Mouse (Mus musculus): ENCODE measurements around the gene Chrnd. TPM values are rescaled to one million over a fixed set of nuclear protein-coding genes. Genes with fewer than 3 reads are reported as not detected.

The Chrnd gene
- polyA plus RNA-seq, 1 experiment from 2014 or later: 0.17 TPM

DNA sequence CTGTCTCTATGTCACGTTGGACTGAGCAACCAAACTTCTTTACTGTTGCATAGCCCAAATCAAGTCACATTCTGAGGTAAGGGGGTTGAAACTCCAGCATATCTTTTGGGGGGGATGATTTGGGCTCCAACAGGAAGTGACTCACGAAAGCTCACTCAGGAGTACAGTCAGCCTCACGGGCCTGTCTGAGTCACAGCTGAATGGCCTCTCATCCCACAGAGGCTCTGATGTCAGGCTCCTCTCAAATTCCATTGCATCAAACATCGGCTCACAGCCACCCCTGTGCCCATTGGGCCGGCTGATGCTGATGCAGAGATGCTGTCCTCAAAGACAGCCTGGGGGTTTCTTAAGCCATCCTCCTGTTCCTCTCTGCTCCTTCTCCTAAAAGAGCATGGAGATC, 9.5 kb upstream of the Chrnd start:
- no peak for DNase-seq (ENCODE audit: low spot score)
- ATAC-seq (replicated peaks; ENCODE audit: low FRiP score, low read depth): no peak
- Histone ChIP-seq H3K4me2 (ENCODE audit: low read length) (no peak overlapping the region), H3K4me1 (replicated peaks; ENCODE audit: insufficient read depth, low read length) (no peaks in the 10 kb centered on the region), H3K9me3 (replicated peaks; ENCODE audit: low read length) (no peaks in the 10 kb centered on the region), H3K4me3 (replicated peaks; ENCODE audit: low read depth, low read length) (no peak overlapping the region), H3K27ac (no peak overlapping the region), H3K27me3 (ENCODE audit: insufficient read depth, low read length) (peaks cover 21% of the 10 kb centered on the region; the same call in 1 of the 2 replicates), H3K36me3 (ENCODE audit: insufficient read depth, low read length) (no peaks in the 10 kb centered on the region), H3K9ac (ENCODE audit: low read depth, low read length) (no peak overlapping the region)
- 17% methylated on average over 5 of the region's 5 CpGs for WGBS
- TF ChIP-seq CTCF (IDR thresholded peaks at IDR 0.05; ENCODE audit: low read depth): no peak

GRCm38 (mm10) chr1:87183013-87183412, 7.4 kb upstream of the Chrnd start, which contains the start of gene Prss56:
TSS of gene Prss56 (plus strand) at chr1:87183313.
- Histone ChIP-seq H3K4me2 (ENCODE audit: low read length) (no peak within 1 kb of the TSS), H3K27ac (no peak within 1 kb of the TSS), H3K4me3 (replicated peaks; ENCODE audit: low read depth, low read length) (no peak within 1 kb of the TSS), H3K9me3 (replicated peaks; ENCODE audit: low read length) (no peaks in the 10 kb centered on the region), H3K9ac (ENCODE audit: low read depth, low read length) (no peak within 1 kb of the TSS), H3K27me3 (ENCODE audit: insufficient read depth, low read length) (peaks cover 30% of the 10 kb centered on the region), H3K36me3 (ENCODE audit: insufficient read depth, low read length) (no peaks in the 10 kb centered on the region), H3K4me1 (replicated peaks; ENCODE audit: insufficient read depth, low read length) (no peaks in the 10 kb centered on the region)
- TF ChIP-seq CTCF (IDR thresholded peaks at IDR 0.05; ENCODE audit: low read depth): no peak
- DNase-seq (ENCODE audit: low spot score) (no peak), ATAC-seq (replicated peaks; ENCODE audit: low FRiP score, low read depth) (no peak)
- 26% methylated on average over 9 of the region's 9 CpGs for WGBS

DNA sequence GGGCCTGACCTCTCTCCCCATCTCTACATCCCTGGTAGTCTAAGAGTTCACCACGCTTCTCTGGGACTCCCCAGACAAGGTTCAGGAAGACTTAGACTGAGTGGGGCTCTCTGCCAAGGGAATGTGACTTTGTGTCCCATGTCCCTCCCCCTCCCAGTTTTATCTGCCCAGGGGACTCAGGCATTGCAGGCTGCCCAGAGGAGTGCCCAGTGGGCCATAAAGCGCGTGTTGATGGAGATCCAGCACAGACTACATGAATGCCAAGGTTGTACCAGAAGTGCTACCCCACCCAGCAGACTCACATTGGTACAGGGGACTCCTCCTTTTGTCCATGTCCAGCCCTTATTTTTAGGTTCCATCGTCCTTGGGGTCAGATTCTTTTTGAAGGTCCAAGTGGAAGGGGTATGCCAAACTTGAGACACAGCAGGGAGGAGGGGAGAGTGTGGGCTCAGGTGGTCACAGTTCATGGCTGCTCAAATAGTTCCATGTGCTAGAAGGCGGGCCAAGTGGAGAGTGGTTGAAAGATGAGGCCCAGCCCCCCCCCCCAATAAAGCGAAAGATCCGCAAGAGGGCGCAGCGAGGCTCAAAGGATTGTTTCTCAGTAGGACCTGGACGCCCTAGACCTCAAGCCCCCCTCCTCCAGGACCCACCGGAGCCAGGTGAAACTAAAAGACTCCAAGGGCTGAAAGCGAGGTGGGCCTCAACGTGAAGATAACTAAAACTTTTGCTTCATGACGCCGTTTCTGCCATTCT, 6.2 kb upstream of the Chrnd start:
- TF ChIP-seq CTCF (IDR thresholded peaks at IDR 0.05; ENCODE audit: low read depth): 0 out of 2 replicates have a peak, but pooled peaks have one; percentile 22
- DNase-seq (ENCODE audit: low spot score) (no peak), ATAC-seq (replicated peaks; ENCODE audit: low FRiP score, low read depth) (no peak)
- Histone ChIP-seq H3K9ac (ENCODE audit: low read depth, low read length) (no peak overlapping the region), H3K4me2 (ENCODE audit: low read length) (peak overlapping the region; percentile 27; the same call in 1 of the 2 replicates), H3K36me3 (ENCODE audit: insufficient read depth, low read length) (no peaks in the 10 kb centered on the region), H3K9me3 (replicated peaks; ENCODE audit: low read length) (no peaks in the 10 kb centered on the region), H3K4me1 (replicated peaks; ENCODE audit: insufficient read depth, low read length) (no peaks in the 10 kb centered on the region), H3K27ac (no peak overlapping the region), H3K27me3 (ENCODE audit: insufficient read depth, low read length) (peaks cover 30% of the 10 kb centered on the region), H3K4me3 (replicated peaks; ENCODE audit: low read depth, low read length) (no peak overlapping the region)
- 28% methylated on average over 15 of the region's 15 CpGs for WGBS

- H3K9me3 ChIP-seq (replicated peaks; ENCODE audit: low read length): no peaks in the 10 kb centered on the region
- no peak overlapping the region for H3K4me3 ChIP-seq (replicated peaks; ENCODE audit: low read depth, low read length)
- H3K36me3 ChIP-seq (ENCODE audit: insufficient read depth, low read length): no peaks in the 10 kb centered on the region
- peak; percentile 72 for TF ChIP-seq CTCF (IDR thresholded peaks at IDR 0.05; ENCODE audit: low read depth)
- peaks cover 30% of the 10 kb centered on the region for H3K27me3 ChIP-seq (ENCODE audit: insufficient read depth, low read length)
- H3K4me1 ChIP-seq (replicated peaks; ENCODE audit: insufficient read depth, low read length): no peaks in the 10 kb centered on the region
- peak; percentile 64 for DNase-seq (ENCODE audit: low spot score)
- no peak overlapping the region for H3K9ac ChIP-seq (ENCODE audit: low read depth, low read length)
- no peak overlapping the region for H3K27ac ChIP-seq
- 6% methylated on average over 20 of the region's 20 CpGs for WGBS
- H3K4me2 ChIP-seq (ENCODE audit: low read length): peak overlapping the region; percentile 27; the same call in 1 of the 2 replicates
- ATAC-seq (replicated peaks; ENCODE audit: low FRiP score, low read depth): peak; percentile 45; the same call in 1 of the 2 replicates
These were observed 5.7 kb upstream of the Chrnd start for GRCm38 (mm10) chr1:87184751-87185139.

DNA sequence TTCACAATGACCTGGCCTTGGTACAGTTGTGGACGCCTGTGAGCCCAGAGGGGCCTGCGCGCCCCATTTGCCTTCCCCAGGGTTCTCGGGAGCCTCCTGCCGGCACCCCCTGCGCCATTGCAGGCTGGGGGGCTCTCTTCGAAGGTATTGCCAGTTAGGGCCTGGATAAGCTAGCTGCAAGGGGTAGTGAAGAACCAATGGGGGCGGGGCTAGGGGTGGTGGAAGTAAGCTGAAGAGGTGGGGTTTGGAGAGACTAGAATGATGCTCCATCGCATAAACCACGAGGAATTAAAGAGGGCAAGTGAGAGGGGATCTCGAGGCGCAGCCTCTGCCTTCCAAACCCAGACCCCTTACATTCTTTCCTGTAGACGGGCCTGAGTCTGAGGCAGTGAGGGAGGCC, 4.9 kb upstream of the Chrnd start:
- no peaks in the 10 kb centered on the region for H3K4me1 ChIP-seq (replicated peaks; ENCODE audit: insufficient read depth, low read length)
- H3K36me3 ChIP-seq (ENCODE audit: insufficient read depth, low read length): no peaks in the 10 kb centered on the region
- no peak overlapping the region for H3K4me3 ChIP-seq (replicated peaks; ENCODE audit: low read depth, low read length)
- ATAC-seq (replicated peaks; ENCODE audit: low FRiP score, low read depth) (no peak), DNase-seq (ENCODE audit: low spot score) (no peak)
- H3K27ac ChIP-seq: no peak overlapping the region
- 15% methylated on average over 13 of the region's 13 CpGs for WGBS
- no peaks in the 10 kb centered on the region for H3K9me3 ChIP-seq (replicated peaks; ENCODE audit: low read length)
- H3K9ac ChIP-seq (ENCODE audit: low read depth, low read length): no peak overlapping the region
- TF ChIP-seq CTCF (IDR thresholded peaks at IDR 0.05; ENCODE audit: low read depth): no peak; the same call in 1 of the 2 replicates
- no peak overlapping the region for H3K4me2 ChIP-seq (ENCODE audit: low read length)
- H3K27me3 ChIP-seq (ENCODE audit: insufficient read depth, low read length): peaks cover 30% of the 10 kb centered on the region

GRCm38 (mm10) chr1:87186261-87187036, 4.0 kb upstream of the Chrnd start:
- H3K27me3 ChIP-seq (ENCODE audit: insufficient read depth, low read length): peaks cover 30% of the 10 kb centered on the region
- no peaks in the 10 kb centered on the region for H3K9me3 ChIP-seq (replicated peaks; ENCODE audit: low read length)
- H3K36me3 ChIP-seq (ENCODE audit: insufficient read depth, low read length): no peaks in the 10 kb centered on the region
- no peak overlapping the region for H3K27ac ChIP-seq
- peak overlapping the region; percentile 39 for H3K4me3 ChIP-seq (replicated peaks; ENCODE audit: low read depth, low read length)
- peak overlapping the region; percentile 91 for H3K4me2 ChIP-seq (ENCODE audit: low read length)
- peak; percentile 18; the same call in 1 of the 2 replicates for ATAC-seq (replicated peaks; ENCODE audit: low FRiP score, low read depth)
- no peaks in the 10 kb centered on the region for H3K4me1 ChIP-seq (replicated peaks; ENCODE audit: insufficient read depth, low read length)
- H3K9ac ChIP-seq (ENCODE audit: low read depth, low read length): peak overlapping the region; percentile 36
- 2% methylated on average over 53 of the region's 54 CpGs for WGBS
- no peak for DNase-seq (ENCODE audit: low spot score)
- no peak for TF ChIP-seq CTCF (IDR thresholded peaks at IDR 0.05; ENCODE audit: low read depth)

Measured in kidney, postnatal 0 days (tissue).